Mouse (Mus musculus) brain, embryonic 14.5 days (tissue): ENCODE data around the gene Pgam2.

Source experiments
- CTCF ChIP-seq: fragments of 200-500 bp; IDR thresholded peaks from 2 replicates; pipeline ENCODE4 v1.5.1; 2012; ENCODE audit warnings: inconsistent platforms, mild to moderate bottlenecking, moderate library complexity, borderline replicate concordance; ENCODE audit not compliant: insufficient read depth, insufficient read length; ENCODE audit errors: extremely low read depth
- POLR2A ChIP-seq: fragments of 200-500 bp; IDR thresholded peaks from 2 replicates; pipeline ENCODE4 v1.6.1; 2012; ENCODE audit warnings: mild to moderate bottlenecking, inconsistent platforms, borderline replicate concordance; ENCODE audit not compliant: poor library complexity, insufficient read depth, insufficient read length, severe bottlenecking; ENCODE audit errors: extremely low read depth

DNA sequence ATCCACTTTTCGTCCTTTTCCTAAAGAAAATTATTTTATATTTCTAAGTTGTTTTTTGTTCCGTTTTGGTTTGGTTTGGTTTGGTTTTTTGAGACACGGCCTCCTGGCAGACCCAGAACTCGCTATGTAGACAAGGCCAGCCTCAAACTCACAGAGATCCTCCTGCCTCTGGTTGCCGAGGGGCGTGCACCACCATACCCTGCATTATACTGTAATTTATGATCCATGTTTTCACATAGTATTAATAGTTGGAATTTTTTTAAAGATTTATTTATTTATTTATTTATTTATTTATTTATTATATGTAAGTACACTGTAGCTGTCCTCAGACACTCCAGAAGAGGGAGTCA, 40.9 kb downstream of the Pgam2 start:
- no peak for TF ChIP-seq CTCF
- no peak for TF ChIP-seq POLR2A
